Mouse (Mus musculus): ENCODE results near the gene Pak3.

- TF ChIP-seq GATA1 (IDR thresholded peaks at IDR 0.05; ENCODE audit: low read length) (no peak), TAL1 (IDR thresholded peaks at IDR 0.05; ENCODE audit: low read length) (no peak)
These were observed 17.2 kb upstream of the Pak3 start for GRCm38 (mm10) chrX:143501053-143501695.

All from erythroblast, embryonic 14.5 days (primary cell).